Mouse (Mus musculus) heart, embryonic 11.5 days (tissue): ENCODE measurements at regions not wholly inside any gene's neighbourhood (a gene's known extent, or its start where the extent isn't known, plus 50 kb on each side); places are given as distances from the start of the nearest gene placed in this dataset.

Experiments
- ATAC-seq: fragments of 200-750 bp; cut with Nextera tagmentation; replicated peaks from 2 replicates; pipeline ENCODE4 v1.8.0; 2017; ENCODE audit warnings: moderate library complexity; ENCODE audit not compliant: insufficient number of reproducible peaks, low FRiP score, low TSS enrichment
- H3K27ac ChIP-seq: fragments of 300-500 bp; sonication (generic); 2 replicates; pipeline ENCODE4 v1.5.1; 2014; ENCODE audit warnings: mild to moderate bottlenecking, low read depth, low read length
- H3K27me3 ChIP-seq: fragments of 300-500 bp; sonication (generic); 2 replicates; pipeline ENCODE4 v1.6.1; 2014; ENCODE audit warnings: mild to moderate bottlenecking, low read length, mixed read lengths; ENCODE audit not compliant: control insufficient read depth, insufficient read depth
- H3K36me3 ChIP-seq: fragments of 300-500 bp; sonication (generic); 2 replicates; pipeline ENCODE4 v1.6.1; 2014; ENCODE audit warnings: mild to moderate bottlenecking, low read length, moderate library complexity, mixed read lengths; ENCODE audit not compliant: control insufficient read depth, insufficient read depth
- H3K4me1 ChIP-seq: fragments of 300-500 bp; sonication (generic); 2 replicates; pipeline ENCODE4 v1.6.1; 2014; ENCODE audit warnings: low read length; ENCODE audit not compliant: control insufficient read depth, insufficient read depth
- H3K4me2 ChIP-seq: fragments of 300-500 bp; sonication (generic); 2 replicates; pipeline ENCODE4 v1.6.1; 2014; ENCODE audit warnings: mild to moderate bottlenecking, moderate library complexity
- H3K4me3 ChIP-seq: fragments of 300-500 bp; sonication (generic); 2 replicates; pipeline ENCODE4 v1.5.1; 2014; ENCODE audit warnings: low read depth, low read length
- H3K9ac ChIP-seq: fragments of 300-500 bp; sonication (generic); 2 replicates; pipeline ENCODE4 v1.6.1; 2014; ENCODE audit warnings: mild to moderate bottlenecking, low read depth, low read length, moderate library complexity
- H3K9me3 ChIP-seq: fragments of 300-500 bp; sonication (generic); replicated peaks from 2 replicates; pipeline ENCODE4 v1.6.1; 2016; ENCODE audit warnings: low read length; ENCODE audit not compliant: control insufficient read depth
- WGBS: fragments of 180-500 bp; shearing (Covaris S2); extraction: QIAGEN DNeasy Blood & Tissue Kit; methylation state at CpG from one replicate; pipeline ENCODE4 v1.1.7; 2014; ENCODE audit not compliant: insufficient replicate concordance; 5-methylcytosine and 5-hydroxymethylcytosine counted together

DNA sequence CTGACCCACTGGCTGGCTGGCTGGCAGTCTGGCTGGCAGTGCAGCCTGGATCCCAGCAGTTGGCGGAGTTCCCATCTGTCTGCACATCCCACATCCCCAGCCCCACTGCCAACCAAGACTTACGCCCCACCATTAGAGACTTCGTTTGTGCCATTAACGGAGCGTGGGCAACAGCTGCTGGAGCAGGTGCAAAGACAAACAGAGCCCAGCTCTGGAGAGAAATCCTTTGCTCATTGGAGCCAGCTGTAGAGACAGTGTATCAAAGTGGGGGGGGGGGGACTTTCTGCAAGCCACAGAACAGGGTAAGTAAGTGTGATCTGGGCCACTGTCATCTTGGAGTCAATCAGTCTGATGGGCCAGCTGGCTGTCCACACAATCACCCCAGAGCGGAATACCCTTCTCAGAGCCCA, 52.3 kb downstream of the Rplp1 start:
- Histone ChIP-seq H3K4me2 (no peak overlapping the region), H3K4me3 (no peak overlapping the region), H3K27me3 (0 out of 2 replicates have a peak, but pooled peaks cover 2% of the 10 kb centered on the region), H3K36me3 (no peaks in the 10 kb centered on the region), H3K4me1 (no peaks in the 10 kb centered on the region), H3K9ac (no peak overlapping the region), H3K27ac (no peak overlapping the region), H3K9me3 (no peaks in the 10 kb centered on the region)
- ATAC-seq, result no peak
- WGBS, result 86% methylated on average over 6 of the region's 6 CpGs

DNA sequence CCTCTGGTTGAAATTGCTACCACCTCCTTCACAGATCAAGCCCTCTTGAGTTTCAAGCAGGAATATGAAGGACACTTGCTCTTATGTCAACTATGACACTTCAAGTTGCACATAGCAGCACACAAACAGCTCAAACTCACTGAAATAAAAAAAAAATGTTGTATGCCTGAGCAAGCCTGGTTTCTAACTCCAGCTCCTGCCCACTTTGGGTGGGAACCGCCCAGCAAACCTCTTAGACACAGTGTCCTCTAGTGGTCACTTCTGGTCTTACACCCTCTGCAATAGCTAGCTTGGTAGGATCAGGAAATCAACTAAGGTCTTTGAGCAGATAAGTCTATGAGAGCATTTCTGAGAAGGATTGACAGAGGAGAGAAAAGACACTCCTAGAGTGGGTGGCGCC, 54.2 kb downstream of the Rplp1 start:
- Histone ChIP-seq H3K4me1 (no peaks in the 10 kb centered on the region; the same call in 1 of the 2 replicates), H3K27ac (no peak overlapping the region), H3K4me3 (no peak overlapping the region), H3K4me2 (no peak overlapping the region), H3K27me3 (peaks cover 6% of the 10 kb centered on the region; the same call in 1 of the 2 replicates), H3K9me3 (no peaks in the 10 kb centered on the region), H3K36me3 (no peaks in the 10 kb centered on the region), H3K9ac (no peak overlapping the region)
- WGBS, result 28% methylated on average over 2 of the region's 2 CpGs
- ATAC-seq, result no peak

DNA sequence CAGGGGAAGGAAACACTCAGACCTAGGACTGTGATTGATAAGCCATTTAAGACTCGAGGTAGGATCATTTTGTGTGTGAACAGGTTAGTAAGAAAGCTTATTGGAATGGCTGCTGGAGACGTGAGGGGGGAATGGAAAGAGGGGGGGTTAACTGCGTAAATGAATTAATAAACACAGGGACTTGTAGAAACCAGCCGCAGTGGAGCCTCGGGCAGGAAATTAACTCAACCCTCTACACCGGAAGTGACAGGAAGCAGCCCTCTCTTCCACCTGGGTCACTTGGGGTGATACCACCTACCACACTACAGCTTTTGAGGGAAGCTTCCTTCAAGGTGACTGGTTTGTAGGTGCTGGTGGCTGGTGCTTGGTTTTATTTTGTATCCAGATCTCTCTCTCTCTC, 54.9 kb downstream of the Rplp1 start:
- 38% methylated on average over 6 of the region's 6 CpGs for whole genome bisulfite sequencing
- H3K9me3 ChIP-seq, result no peaks in the 10 kb centered on the region

DNA sequence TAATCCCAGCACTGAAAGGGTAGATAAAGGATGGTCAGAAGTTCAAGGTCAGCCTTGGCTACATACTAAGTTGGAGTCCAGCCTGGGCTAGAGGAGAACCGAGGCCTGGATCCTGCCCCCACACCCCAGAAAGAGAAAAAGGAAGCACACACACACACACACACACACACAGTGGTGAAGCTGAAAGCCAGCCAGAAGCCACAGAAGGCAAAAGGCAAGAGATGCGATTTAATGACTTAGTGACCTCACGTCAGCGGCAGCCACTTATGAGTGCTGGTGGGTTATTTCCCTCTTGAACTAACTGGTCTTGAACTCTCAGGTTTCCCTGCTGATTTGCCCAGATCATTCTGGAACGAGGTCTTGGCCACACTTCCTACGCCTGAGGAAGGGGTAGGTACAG, 56.5 kb downstream of the Rplp1 start:
- no peak overlapping the region for H3K4me3 ChIP-seq
- no peaks in the 10 kb centered on the region for H3K36me3 ChIP-seq
- no peak overlapping the region for H3K27ac ChIP-seq
- WGBS, result 74% methylated on average over 6 of the region's 6 CpGs
- H3K4me2 ChIP-seq, result no peak overlapping the region
- no peaks in the 10 kb centered on the region; the same call in 1 of the 2 replicates for H3K4me1 ChIP-seq
- no peaks in the 10 kb centered on the region for H3K9me3 ChIP-seq
- no peak for ATAC-seq
- peaks cover 6% of the 10 kb centered on the region for H3K27me3 ChIP-seq
- no peak overlapping the region for H3K9ac ChIP-seq

More for the DNA sequence above, 54.9 kb downstream of the Rplp1 start:
- Histone ChIP-seq H3K36me3 (no peaks in the 10 kb centered on the region), H3K27me3 (peaks cover 6% of the 10 kb centered on the region; the same call in 1 of the 2 replicates), H3K9ac (no peak overlapping the region), H3K4me1 (no peaks in the 10 kb centered on the region; the same call in 1 of the 2 replicates), H3K27ac (no peak overlapping the region), H3K4me3 (no peak overlapping the region), H3K4me2 (no peak overlapping the region)
- ATAC-seq, result no peak

DNA sequence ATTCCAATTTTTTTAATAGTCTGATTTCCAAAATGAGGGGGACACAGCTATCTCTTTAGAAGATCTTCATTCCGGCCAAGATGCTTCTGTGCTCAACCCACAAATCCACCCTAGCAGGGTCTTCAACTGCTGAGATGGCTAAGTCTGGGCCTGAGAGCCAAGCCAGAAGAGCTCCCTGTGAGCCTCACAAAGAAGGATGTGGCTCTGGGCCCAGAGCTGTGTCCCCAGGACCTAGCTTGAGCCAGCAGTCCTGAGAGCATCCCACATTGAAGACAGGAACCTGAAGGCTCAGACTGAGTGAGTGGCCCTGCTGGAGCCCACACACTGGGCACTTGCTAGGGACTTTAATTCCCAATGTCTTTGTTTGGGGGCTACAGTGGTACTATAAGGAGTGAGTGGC, 57.7 kb downstream of the Rplp1 start:
- H3K4me2 ChIP-seq, result no peak overlapping the region
- H3K36me3 ChIP-seq, result no peaks in the 10 kb centered on the region
- no peak overlapping the region for H3K9ac ChIP-seq
- WGBS, result 83% methylated on average over 1 of the region's 1 CpGs
- ATAC-seq, result no peak
- peaks cover 6% of the 10 kb centered on the region for H3K27me3 ChIP-seq
- H3K9me3 ChIP-seq, result no peaks in the 10 kb centered on the region
- H3K4me3 ChIP-seq, result no peak overlapping the region
- H3K27ac ChIP-seq, result no peak overlapping the region
- no peaks in the 10 kb centered on the region; the same call in 1 of the 2 replicates for H3K4me1 ChIP-seq

DNA sequence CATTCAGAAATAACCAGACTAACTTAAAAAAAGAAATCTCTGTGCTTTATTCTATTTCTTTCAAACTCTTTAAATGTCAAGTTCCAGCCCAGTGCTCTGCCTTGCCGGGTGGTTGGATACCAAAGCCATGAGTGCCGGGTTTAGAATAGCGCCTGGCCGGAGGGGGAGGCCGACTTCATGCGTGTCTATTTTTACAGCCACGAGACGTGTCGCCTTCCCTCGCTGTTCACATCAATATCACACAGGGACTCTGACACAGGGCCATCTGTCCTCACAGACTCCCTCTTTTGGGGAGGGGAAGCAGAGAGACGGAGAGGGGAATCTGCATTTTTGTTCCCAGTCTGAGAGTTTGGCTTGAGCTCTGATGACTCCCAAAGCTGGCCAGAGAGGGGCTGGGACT, 58.7 kb downstream of the Rplp1 start:
- no peaks in the 10 kb centered on the region for H3K9me3 ChIP-seq
- no peak overlapping the region for H3K27ac ChIP-seq
- H3K27me3 ChIP-seq, result peaks cover 6% of the 10 kb centered on the region
- no peak for ATAC-seq
- WGBS, result 54% methylated on average over 11 of the region's 11 CpGs
- H3K4me1 ChIP-seq, result no peaks in the 10 kb centered on the region; the same call in 1 of the 2 replicates
- H3K9ac ChIP-seq, result no peak overlapping the region
- H3K4me2 ChIP-seq, result peak overlapping the region; percentile 19
- H3K36me3 ChIP-seq, result no peaks in the 10 kb centered on the region
- no peak overlapping the region for H3K4me3 ChIP-seq

DNA sequence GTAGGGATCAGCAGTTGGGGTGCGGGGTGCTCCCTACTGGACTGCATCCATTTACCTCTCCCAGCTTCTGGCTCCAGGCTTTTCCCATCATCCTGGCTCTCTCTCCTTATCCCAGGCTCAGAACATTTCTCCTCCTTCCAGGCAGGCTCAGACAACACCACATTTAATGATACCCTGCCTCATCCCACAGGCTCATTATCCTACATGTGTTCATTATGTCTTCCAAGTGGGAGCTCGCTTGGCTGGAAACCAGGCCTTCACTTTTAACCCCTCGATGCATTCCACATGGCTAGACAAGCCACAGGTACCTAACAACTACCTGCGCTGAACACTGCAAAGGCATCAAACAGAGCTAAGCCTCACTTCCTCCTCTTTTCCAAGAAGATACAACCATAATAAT, 60.5 kb downstream of the Rplp1 start:
- no peak overlapping the region for H3K4me2 ChIP-seq
- H3K4me1 ChIP-seq, result no peaks in the 10 kb centered on the region; the same call in 1 of the 2 replicates
- no peak for ATAC-seq
- H3K9ac ChIP-seq, result no peak overlapping the region
- WGBS, result 81% methylated on average over 4 of the region's 4 CpGs
- H3K36me3 ChIP-seq, result no peaks in the 10 kb centered on the region
- H3K27me3 ChIP-seq, result peaks cover 6% of the 10 kb centered on the region
- no peak overlapping the region for H3K27ac ChIP-seq
- no peaks in the 10 kb centered on the region for H3K9me3 ChIP-seq
- no peak overlapping the region for H3K4me3 ChIP-seq

DNA sequence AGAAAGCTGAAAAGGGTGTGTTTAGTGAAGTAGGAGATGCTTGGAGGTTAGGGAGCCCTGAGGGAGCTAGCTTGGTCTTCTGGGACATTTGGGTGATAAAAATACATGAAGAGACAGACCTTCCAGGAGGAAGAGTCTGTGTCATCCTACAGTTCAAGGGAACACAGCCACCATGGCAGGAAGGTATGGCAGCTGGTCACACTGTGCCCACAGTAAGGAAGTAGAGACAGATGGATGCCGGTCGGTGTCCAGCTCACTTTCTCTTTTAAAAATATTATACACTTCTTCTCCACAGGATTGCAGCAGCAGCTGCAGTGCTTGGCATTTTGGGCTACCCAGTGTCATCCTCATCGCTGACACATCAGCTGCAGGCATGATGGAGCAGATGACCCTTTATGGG, 63.0 kb downstream of the Rplp1 start:
- no peaks in the 10 kb centered on the region for H3K9me3 ChIP-seq

DNA sequence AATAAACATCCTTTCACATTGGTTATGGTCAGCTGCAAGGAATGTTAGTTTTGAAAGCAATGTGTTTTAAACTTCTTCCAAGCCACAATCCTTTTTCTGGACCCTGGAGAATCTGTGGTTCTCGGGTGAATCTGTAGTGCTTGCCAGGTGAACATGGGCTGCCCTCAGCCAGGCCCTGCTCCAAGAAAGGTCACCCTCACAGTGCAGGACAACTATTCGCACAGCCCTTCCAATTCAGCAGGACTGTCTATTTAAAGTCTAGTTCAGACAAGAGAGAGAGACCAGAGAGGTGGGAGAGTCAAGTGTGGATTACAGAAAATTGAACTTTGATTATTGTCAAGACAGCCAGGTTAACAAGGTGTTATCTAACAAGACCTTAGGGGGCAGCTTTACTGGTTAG, 65.9 kb downstream of the Rplp1 start:
- H3K4me1 ChIP-seq, result no peaks in the 10 kb centered on the region
- no peaks in the 10 kb centered on the region for H3K9me3 ChIP-seq
- no peaks in the 10 kb centered on the region; the same call in 1 of the 2 replicates for H3K27me3 ChIP-seq
- no peak overlapping the region for H3K4me3 ChIP-seq
- no peaks in the 10 kb centered on the region for H3K36me3 ChIP-seq
- no peak overlapping the region for H3K27ac ChIP-seq
- no peak for ATAC-seq
- no peak overlapping the region for H3K4me2 ChIP-seq
- no peak overlapping the region for H3K9ac ChIP-seq
- 63% methylated on average over 2 of the region's 2 CpGs for WGBS

More for the DNA sequence above, 63.0 kb downstream of the Rplp1 start:
- H3K36me3 ChIP-seq, result no peaks in the 10 kb centered on the region
- H3K4me1 ChIP-seq, result no peaks in the 10 kb centered on the region; the same call in 1 of the 2 replicates
- no peak overlapping the region for H3K27ac ChIP-seq
- WGBS, result 96% methylated on average over 3 of the region's 3 CpGs
- no peak overlapping the region for H3K4me3 ChIP-seq
- H3K4me2 ChIP-seq, result no peak overlapping the region
- ATAC-seq, result no peak
- no peaks in the 10 kb centered on the region; the same call in 1 of the 2 replicates for H3K27me3 ChIP-seq
- H3K9ac ChIP-seq, result no peak overlapping the region
